ENCODE assay signal across 18 mouse cellular contexts in the genomic region with DNA sequence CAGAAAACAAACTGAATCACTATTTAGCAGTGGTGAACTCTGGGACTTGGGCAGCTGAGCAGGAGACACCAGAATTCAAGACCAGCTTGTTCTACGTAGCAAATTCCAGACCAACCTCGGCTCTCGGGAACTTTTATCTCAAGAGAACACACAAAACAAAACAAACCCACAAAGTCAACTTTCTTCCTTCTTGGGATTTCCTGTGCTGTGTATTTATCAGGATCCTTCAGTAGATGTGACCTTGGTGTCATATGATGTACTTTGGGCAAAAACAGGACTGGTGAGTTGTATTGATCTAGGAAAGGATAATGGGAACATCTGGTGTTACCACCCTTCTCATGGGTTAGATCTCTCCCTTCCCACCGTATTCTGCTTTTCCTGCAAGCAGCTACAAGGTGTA. TPM values are rescaled to one million over a fixed set of nuclear protein-coding genes. Genes with fewer than 3 reads are reported as not detected.
DNase-seq lines count a peak whose midpoint lies in the region; ATAC-seq and TF ChIP-seq lines count a peak whose summit lies in the region.
"Had no signal": no experiment of that assay in that cellular context is flagged by ENCODE, and none has a peak within 500 bp of the region (broad histone marks: within the 10 kb centered on the region; RNA-seq: fewer than 3 reads in every experiment).

No protein-coding gene starts in this region.

- intact Hi-C loops in heart, postnatal 14 days (cut with DNase I) = no loop called here

- no peak overlapping the region for H3K4me3 ChIP-seq in heart, embryonic 13.5 days
- H3K4me3 ChIP-seq in midbrain, embryonic 10.5 days = no peak overlapping the region
- H3K4me3 ChIP-seq in midbrain, postnatal 0 days (ENCODE audit: low read depth, low read length) = no peak overlapping the region
- no peak overlapping the region for H3K4me3 ChIP-seq in hindbrain, embryonic 14.5 days (replicated peaks; ENCODE audit: low read length)
- H3K4me3 ChIP-seq in neural tube, embryonic 15.5 days (replicated peaks) = no peak overlapping the region
- H3K4me3 ChIP-seq: erythroblast, embryonic 14.5 days; lung, embryonic 15.5 days had no signal

- H3K9me3 ChIP-seq in heart, embryonic 13.5 days = no peaks in the 10 kb centered on the region
- H3K9me3 ChIP-seq in midbrain, embryonic 10.5 days (replicated peaks) = no peaks in the 10 kb centered on the region
- no peaks in the 10 kb centered on the region for H3K9me3 ChIP-seq in midbrain, postnatal 0 days (ENCODE audit: low read length)
- H3K9me3 ChIP-seq in hindbrain, embryonic 14.5 days (ENCODE audit: control insufficient read depth, low read length) = no peaks in the 10 kb centered on the region
- no peaks in the 10 kb centered on the region for H3K9me3 ChIP-seq in neural tube, embryonic 15.5 days (replicated peaks)
- H3K9me3 ChIP-seq: lung, embryonic 15.5 days had no signal

- no peak for DNase-seq in heart, postnatal 14 days
- DNase-seq in midbrain, embryonic 10.5 days (ENCODE audit: low spot score) = no peak
- no peak for DNase-seq in midbrain, postnatal 0 days (ENCODE audit: low spot score)
- DNase-seq in hindbrain, embryonic 14.5 days (ENCODE audit: low spot score) = no peak
- no peak for DNase-seq in Muller cell, postnatal 12 days (ENCODE audit: inconsistent ontology term)
- DNase-seq in right cerebral cortex, postnatal 10 days (ENCODE audit: low spot score in 2 of 2) = no peak
- DNase-seq: adrenal gland, adult 8-10 months; cerebellum, postnatal 25 days had no signal

- 0 out of 2 replicates have a peak overlapping the region, but pooled peaks have one; percentile 97 for H3K27ac ChIP-seq in heart, embryonic 13.5 days (replicated peaks)
- H3K27ac ChIP-seq in midbrain, embryonic 10.5 days (replicated peaks) = peak overlapping the region; percentile 99
- no peak overlapping the region for H3K27ac ChIP-seq in midbrain, postnatal 0 days (ENCODE audit: low read depth, low read length)
- H3K27ac ChIP-seq in hindbrain, embryonic 14.5 days = 0 out of 2 replicates have a peak overlapping the region, but pooled peaks have one; percentile 99
- H3K27ac ChIP-seq in neural tube, embryonic 15.5 days (replicated peaks) = peak overlapping the region; percentile 97

- H3K9ac ChIP-seq in heart, embryonic 13.5 days = no peak overlapping the region
- H3K9ac ChIP-seq in midbrain, postnatal 0 days (replicated peaks; ENCODE audit: low read length, poor library complexity, severe bottlenecking) = no peak overlapping the region
- H3K9ac ChIP-seq in hindbrain, embryonic 14.5 days = no peak overlapping the region
- H3K9ac ChIP-seq in neural tube, embryonic 15.5 days (replicated peaks) = no peak overlapping the region
- H3K9ac ChIP-seq: lung, embryonic 15.5 days had no signal

- WGBS in heart, embryonic 13.5 days = 41% methylated on average over 4 of the region's 4 CpGs
- WGBS in midbrain, embryonic 10.5 days = 90% methylated on average over 4 of the region's 4 CpGs
- 85% methylated on average over 4 of the region's 4 CpGs for WGBS in midbrain, postnatal 0 days
- 83% methylated on average over 4 of the region's 4 CpGs for WGBS in hindbrain, embryonic 14.5 days
- WGBS in neural tube, embryonic 15.5 days = 87% methylated on average over 4 of the region's 4 CpGs

- ATAC-seq in heart, embryonic 13.5 days (ENCODE audit: extremely low read depth, insufficient number of reproducible peaks, low FRiP score, low TSS enrichment) = no peak
- no peak for ATAC-seq in midbrain, postnatal 0 days (ENCODE audit: low FRiP score)
- ATAC-seq in hindbrain, embryonic 14.5 days (ENCODE audit: low FRiP score) = no peak
- ATAC-seq in neural tube, embryonic 15.5 days (ENCODE audit: low FRiP score) = no peak
- ATAC-seq: intestine, postnatal 0 days; Patski had no signal

- H3K4me2 ChIP-seq in heart, embryonic 13.5 days = no peak overlapping the region
- H3K4me2 ChIP-seq in midbrain, postnatal 0 days (ENCODE audit: low read depth, low read length, poor library complexity, severe bottlenecking) = no peak overlapping the region
- no peak overlapping the region for H3K4me2 ChIP-seq in hindbrain, embryonic 14.5 days (replicated peaks)
- no peak overlapping the region for H3K4me2 ChIP-seq in neural tube, embryonic 15.5 days
- H3K4me2 ChIP-seq: heart, embryonic 11.5 days; lung, embryonic 15.5 days had no signal

- peaks cover 47% of the 10 kb centered on the region for H3K4me1 ChIP-seq in heart, embryonic 13.5 days
- peaks cover 52% of the 10 kb centered on the region for H3K4me1 ChIP-seq in midbrain, embryonic 10.5 days
- H3K4me1 ChIP-seq in midbrain, postnatal 0 days (ENCODE audit: insufficient read depth, low read length) = peaks cover 6% of the 10 kb centered on the region; the same call in 1 of the 2 replicates
- peaks cover 34% of the 10 kb centered on the region for H3K4me1 ChIP-seq in hindbrain, embryonic 14.5 days (replicated peaks; ENCODE audit: control insufficient read depth, insufficient read depth, low read length)
- peaks cover 23% of the 10 kb centered on the region for H3K4me1 ChIP-seq in neural tube, embryonic 15.5 days

- no peaks in the 10 kb centered on the region for H3K36me3 ChIP-seq in heart, embryonic 13.5 days
- no peaks in the 10 kb centered on the region for H3K36me3 ChIP-seq in midbrain, embryonic 10.5 days
- H3K36me3 ChIP-seq in midbrain, postnatal 0 days (ENCODE audit: insufficient read depth, low read length) = no peaks in the 10 kb centered on the region
- H3K36me3 ChIP-seq in hindbrain, embryonic 14.5 days (replicated peaks; ENCODE audit: control insufficient read depth, insufficient read depth) = no peaks in the 10 kb centered on the region
- H3K36me3 ChIP-seq in neural tube, embryonic 15.5 days = no peaks in the 10 kb centered on the region
- H3K36me3 ChIP-seq: lung, embryonic 15.5 days had no signal

- H3K27me3 ChIP-seq in heart, embryonic 13.5 days (replicated peaks) = no peaks in the 10 kb centered on the region
- H3K27me3 ChIP-seq in midbrain, embryonic 10.5 days (ENCODE audit: low read depth, poor library complexity, severe bottlenecking) = no peaks in the 10 kb centered on the region
- H3K27me3 ChIP-seq in midbrain, postnatal 0 days (ENCODE audit: insufficient read depth, low read length) = no peaks in the 10 kb centered on the region
- H3K27me3 ChIP-seq in hindbrain, embryonic 14.5 days (ENCODE audit: control insufficient read depth, insufficient read depth, low read length) = no peaks in the 10 kb centered on the region
- H3K27me3 ChIP-seq in neural tube, embryonic 15.5 days (replicated peaks) = no peaks in the 10 kb centered on the region
- H3K27me3 ChIP-seq: lung, embryonic 15.5 days; Patski had no signal

- no peak for TF ChIP-seq CTCF in midbrain, postnatal 0 days (IDR thresholded peaks at IDR 0.05)

RNA-seq across cellular contexts. Expression of a gene that starts 6.6 kb away (rescaled TPM):
- not detected in 2 replicates for polyA plus RNA-seq in heart, embryonic 13.5 days (2015; fragmentation: Nextera tagmentation; extraction: Ambion mirVana)
- not detected for total RNA-seq in heart, postnatal 14 days (2021)
- 0.07 and 0.11 TPM in 2 replicates for polyA plus RNA-seq in midbrain, embryonic 10.5 days (2016; fragmentation: Nextera tagmentation; extraction: Ambion mirVana)
- total RNA-seq in midbrain, postnatal 0 days (2014; rRNA removed) = 0.14 TPM in 1 of 2 replicates, not detected in the other
- polyA plus RNA-seq in midbrain, postnatal 0 days (2015; fragmentation: Nextera tagmentation; extraction: Ambion mirVana) = not detected in 2 replicates
- polyA plus RNA-seq in hindbrain, embryonic 14.5 days (2014; fragmentation: Nextera tagmentation; extraction: Ambion mirVana) = not detected in 2 replicates
- polyA plus RNA-seq in neural tube, embryonic 15.5 days (2015; fragmentation: Nextera tagmentation; extraction: Ambion mirVana) = not detected in 2 replicates
- total RNA-seq: adrenal gland, adult 8-10 months; gastrocnemius, adult 8-10 months; left cerebral cortex, postnatal 14 days had no signal
- polyA plus RNA-seq: erythroblast, embryonic 14.5 days; heart, embryonic 11.5 days; intestine, postnatal 0 days; large intestine, adult 2 months; lung, embryonic 15.5 days; Patski had no signal

RNA-seq across cellular contexts. Expression of a gene that starts 6.8 kb away (rescaled TPM):
- polyA plus RNA-seq in heart, embryonic 13.5 days (2015; fragmentation: Nextera tagmentation; extraction: Ambion mirVana) = not detected in 2 replicates
- total RNA-seq in heart, postnatal 14 days (2021) = not detected
- polyA plus RNA-seq in midbrain, embryonic 10.5 days (2016; fragmentation: Nextera tagmentation; extraction: Ambion mirVana) = not detected in 2 replicates
- total RNA-seq in midbrain, postnatal 0 days (2014; rRNA removed) = not detected in 2 replicates
- 0.27 and 0.33 TPM in 2 replicates for polyA plus RNA-seq in midbrain, postnatal 0 days (2015; fragmentation: Nextera tagmentation; extraction: Ambion mirVana)
- polyA plus RNA-seq in hindbrain, embryonic 14.5 days (2014; fragmentation: Nextera tagmentation; extraction: Ambion mirVana) = not detected in 2 replicates
- 0.13 TPM in 1 of 2 replicates, not detected in the other for polyA plus RNA-seq in neural tube, embryonic 15.5 days (2015; fragmentation: Nextera tagmentation; extraction: Ambion mirVana)
- total RNA-seq: adrenal gland, adult 8-10 months; gastrocnemius, adult 8-10 months had no signal
- polyA plus RNA-seq: erythroblast, embryonic 14.5 days; heart, embryonic 11.5 days; Patski had no signal
